Mouse (Mus musculus) R1 (cell line): ENCODE measurements at regions not wholly inside any gene's neighbourhood (a gene's known extent, or its start where the extent isn't known, plus 50 kb on each side); places are given as distances from the start of the nearest gene placed in this dataset.
"Not testable (repeated sequence)": the region's sequence is repeated elsewhere in the genome, so short reads cannot be mapped to it uniquely, and the experiment has no call there.

ENCODE experiments used
- DNase-seq: peaks from one replicate; pipeline ENCODE4 v3.0.0-alpha.2; 2018; ENCODE audit warnings: low read depth, low spot score

- not testable (repeated sequence) for DNase-seq
These were observed 116.8 kb downstream of the Rfpl4b start for GRCm38 (mm10) chr10:38704762-38705130.

DNA sequence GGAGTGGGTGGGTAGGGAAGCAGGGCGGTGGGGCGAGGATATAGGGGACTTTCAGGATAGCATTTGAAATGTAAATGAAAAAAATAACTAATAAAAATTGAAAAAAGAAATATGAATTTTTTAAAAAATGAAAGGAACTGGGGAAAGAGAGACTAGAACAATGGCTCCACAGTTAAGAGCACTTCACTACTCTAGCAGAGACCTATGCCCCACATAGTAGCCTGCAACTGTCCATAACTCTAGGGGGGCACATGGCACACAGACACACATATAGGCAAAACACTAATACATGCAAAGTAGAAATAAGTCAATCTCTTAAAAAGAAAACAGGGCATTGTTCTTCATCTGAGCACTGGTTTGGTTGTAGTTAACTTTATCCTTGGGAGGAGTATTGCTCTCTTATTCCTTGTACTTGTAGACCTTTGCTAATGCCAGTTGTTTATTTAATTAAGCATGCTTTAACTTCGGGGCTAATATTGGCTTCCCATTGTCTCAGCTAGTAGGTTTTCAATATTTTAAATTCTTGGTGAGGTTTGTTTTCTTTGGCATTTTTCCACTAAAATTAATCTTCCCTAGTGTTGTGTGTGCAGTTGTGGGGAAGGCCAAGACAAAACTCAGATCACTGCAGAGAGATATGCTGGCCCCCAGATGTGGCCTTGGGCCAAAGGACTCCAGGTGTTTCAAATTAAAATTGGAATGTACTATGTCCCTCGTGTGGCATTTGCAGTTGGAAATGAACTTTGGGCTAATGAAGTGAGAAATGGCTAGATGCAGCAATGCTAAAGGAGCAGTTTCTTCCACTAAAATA lies 117.4 kb downstream of the Rfpl4b start:
- no peak for DNase-seq

GRCm38 (mm10) chr10:38677453-38677852 lies 144.1 kb downstream of the Rfpl4b start:
- DNase-seq, result no peak

- no peak for DNase-seq
These were observed 153.0 kb downstream of the Rfpl4b start for GRCm38 (mm10) chr10:38668610-38669009.

DNA sequence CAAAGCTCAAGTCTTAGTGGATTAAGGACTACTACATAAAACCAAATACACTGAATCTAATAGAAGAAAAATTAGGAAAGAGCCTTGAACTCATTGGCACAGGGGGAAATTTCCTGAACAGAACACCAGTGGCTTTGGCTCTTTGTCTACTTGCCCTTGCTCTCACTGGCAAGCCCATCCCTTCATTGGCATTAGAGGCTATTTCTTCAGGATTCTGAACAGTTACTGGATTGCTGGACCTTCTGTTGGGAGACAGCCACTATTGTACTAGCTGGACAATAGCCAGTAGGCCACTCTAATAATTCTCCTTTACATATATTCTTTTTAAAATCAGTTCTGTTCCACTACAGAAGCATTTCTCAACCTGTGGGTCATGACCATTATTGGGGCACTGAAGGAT lies 153.7 kb downstream of the Rfpl4b start:
- no peak for DNase-seq

GRCm38 (mm10) chr10:38635695-38636094 lies 185.9 kb downstream of the Rfpl4b start:
- no peak for DNase-seq

DNA sequence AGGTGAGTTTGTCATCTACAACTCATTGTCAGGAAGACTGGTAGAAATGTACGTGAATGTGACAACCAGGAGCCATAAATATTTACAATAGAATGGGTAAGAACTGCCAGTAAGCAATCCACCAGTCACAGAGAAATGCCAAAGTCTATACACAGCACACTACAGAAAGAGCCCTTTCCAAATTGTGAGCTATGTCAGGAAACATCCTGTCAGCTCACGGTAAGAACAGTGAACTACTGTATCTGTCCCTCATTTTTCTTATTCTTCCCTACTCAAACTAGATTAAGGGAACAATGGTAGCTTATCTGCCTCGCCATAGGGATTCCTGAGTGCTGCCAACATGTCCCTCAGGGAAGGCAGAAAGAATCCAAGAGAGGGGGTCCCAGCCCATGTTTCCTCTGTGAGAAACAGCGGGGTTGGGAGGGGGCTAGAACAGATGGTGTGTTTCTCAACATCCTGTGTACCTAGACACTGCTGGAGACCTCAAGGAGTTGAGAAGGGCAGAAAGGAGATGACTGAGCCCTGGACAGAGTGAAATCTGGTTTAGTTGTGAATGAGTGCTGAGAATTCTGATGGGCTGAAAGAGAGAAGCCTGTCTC lies 191.6 kb downstream of the Rfpl4b start:
- peak; percentile 13 for DNase-seq

DNA sequence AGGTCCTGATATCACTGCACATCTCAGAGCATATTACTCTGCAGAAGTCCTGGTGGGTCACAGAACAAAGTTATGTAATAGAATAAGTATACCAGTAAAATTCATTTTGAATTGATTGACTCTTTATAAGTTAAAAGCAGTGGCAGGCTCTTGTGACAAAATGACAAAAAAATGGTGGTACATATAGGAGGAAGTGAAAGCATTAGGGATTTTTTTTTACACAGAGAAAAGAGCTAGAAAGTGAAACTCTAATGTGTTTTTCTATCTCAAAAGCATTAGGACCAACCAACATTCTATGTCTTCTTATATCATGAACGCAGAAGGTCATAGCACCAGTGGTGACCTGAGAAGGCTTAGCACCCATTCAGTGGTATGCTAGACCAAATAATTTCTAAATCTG lies 198.2 kb downstream of the Rfpl4b start:
- DNase-seq, result no peak

- DNase-seq, result peak; percentile 98
These were observed 211.7 kb downstream of the Rfpl4b start for GRCm38 (mm10) chr10:38609606-38610510.

DNA sequence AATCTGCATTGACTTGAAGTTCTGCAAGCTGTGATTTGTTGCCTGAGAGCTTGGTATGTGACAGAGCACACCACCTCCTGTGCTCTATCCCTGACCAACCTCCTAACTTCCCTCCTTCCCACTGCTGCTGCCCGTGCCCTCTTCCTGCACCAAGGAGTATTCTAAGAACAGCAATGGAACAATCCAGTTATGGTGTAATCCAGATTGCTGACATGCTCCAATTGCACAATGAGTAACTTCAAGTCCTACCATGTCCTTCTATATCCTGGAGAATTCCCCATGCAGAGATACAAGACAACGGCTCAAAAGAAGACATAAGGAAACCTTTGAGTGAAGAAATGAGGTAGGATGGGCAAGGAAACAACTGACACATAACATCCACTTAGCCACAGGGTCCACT lies 235.5 kb downstream of the Rfpl4b start:
- DNase-seq, result no peak

DNA sequence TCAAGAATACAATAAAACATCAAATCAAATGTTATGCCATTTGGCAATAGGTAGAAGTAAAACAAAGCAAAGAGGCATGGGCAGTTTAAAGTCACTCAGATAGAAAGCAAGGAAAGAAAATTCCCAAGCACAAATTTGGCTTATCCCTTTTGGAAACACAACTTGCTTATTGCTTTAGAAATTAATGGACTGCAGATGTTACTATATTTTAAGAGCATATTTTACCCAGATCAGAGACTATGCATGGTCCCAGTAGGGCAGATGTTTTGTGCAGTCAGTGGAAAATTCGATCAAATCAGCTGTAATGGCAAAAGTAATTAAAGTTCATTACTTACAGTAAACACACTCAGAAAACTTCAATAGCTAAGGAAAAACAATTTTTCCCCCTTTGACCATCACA lies 245.9 kb downstream of the Rfpl4b start:
- DNase-seq, result no peak

DNA sequence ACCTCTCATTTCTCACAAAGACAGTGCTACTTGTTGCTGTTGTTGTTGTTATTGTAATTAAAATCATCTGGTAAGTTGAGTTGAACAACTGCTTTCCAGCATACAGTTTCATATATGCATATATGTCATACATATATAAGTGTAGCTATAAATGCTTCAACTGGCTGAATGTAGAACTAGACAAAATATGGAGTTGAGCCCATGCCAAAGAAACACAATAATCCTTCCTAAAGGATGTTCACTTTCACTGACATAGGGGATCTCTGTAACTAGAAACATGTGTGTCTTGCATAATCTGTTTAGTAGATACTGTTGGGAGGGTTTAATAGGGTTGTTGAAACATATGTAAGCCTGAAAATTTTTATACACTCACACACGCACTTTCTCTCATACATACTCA lies 247.9 kb downstream of the Rfpl4b start:
- no peak for DNase-seq

DNA sequence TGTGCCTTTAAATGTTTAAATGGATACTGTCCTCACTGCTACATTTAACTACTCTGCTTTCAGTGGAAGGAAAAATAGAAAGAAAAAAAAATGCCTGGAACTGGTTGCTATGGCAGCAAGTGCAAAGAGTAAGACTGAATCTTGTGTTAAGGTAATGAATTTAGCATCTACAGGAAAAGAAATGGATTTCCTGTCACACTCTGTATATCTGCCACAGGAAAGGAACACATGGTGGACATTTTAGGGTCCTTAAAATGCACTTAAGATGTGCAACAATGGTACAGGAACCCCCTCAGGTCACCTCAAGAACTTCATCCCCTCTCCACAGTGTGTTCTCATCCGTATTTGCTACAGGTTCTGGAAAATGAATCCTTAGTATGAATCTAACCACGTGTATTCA lies 248.4 kb downstream of the Rfpl4b start:
- DNase-seq, result no peak

DNA sequence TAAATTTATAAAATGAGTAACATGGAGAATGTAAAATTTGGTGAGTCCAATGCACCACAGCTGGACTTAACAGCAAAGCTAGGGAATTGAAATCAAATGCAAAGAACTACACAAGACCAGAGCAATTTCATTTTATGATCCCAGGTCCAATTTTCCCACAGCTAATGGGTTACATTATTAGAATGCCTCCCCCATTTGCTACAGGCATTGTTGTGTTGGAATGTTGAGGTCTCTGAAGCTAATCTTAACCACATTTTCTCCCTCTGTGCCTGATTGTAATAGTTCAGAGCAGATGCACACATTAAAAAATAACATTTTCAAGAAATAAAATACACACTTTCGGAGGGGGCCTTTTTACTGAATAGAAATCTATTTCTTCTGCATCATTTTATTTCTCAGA lies 254.3 kb downstream of the Rfpl4b start:
- no peak for DNase-seq

- no peak for DNase-seq
These were observed 255.2 kb downstream of the Rfpl4b start for GRCm38 (mm10) chr10:38566361-38566760.

DNA sequence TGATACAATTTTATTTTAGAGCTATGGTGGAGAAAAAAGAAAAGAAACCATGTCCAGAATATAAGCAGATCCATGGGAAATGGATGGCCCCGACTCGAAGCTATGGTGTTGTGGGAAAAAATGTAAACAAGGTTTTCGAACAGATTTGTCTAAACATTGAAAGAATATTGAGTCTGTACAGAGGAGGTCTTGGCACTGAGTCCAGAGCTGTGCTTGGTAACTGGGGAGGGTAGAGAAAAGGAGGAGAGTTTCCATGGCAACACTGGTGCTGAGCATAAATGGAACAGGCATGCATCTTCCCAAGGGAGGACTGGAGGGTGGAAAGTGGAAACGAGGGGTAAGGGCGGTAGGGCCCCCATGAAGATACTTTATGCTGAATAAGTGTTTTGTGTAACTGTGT lies 266.5 kb downstream of the Rfpl4b start:
- DNase-seq, result peak; percentile 35

- peak; percentile 65 for DNase-seq
These were observed 267.6 kb downstream of the Rfpl4b start for GRCm38 (mm10) chr10:38553688-38554680.

- DNase-seq, result no peak
These were observed 268.3 kb downstream of the Rfpl4b start for GRCm38 (mm10) chr10:38553326-38553687.

DNA sequence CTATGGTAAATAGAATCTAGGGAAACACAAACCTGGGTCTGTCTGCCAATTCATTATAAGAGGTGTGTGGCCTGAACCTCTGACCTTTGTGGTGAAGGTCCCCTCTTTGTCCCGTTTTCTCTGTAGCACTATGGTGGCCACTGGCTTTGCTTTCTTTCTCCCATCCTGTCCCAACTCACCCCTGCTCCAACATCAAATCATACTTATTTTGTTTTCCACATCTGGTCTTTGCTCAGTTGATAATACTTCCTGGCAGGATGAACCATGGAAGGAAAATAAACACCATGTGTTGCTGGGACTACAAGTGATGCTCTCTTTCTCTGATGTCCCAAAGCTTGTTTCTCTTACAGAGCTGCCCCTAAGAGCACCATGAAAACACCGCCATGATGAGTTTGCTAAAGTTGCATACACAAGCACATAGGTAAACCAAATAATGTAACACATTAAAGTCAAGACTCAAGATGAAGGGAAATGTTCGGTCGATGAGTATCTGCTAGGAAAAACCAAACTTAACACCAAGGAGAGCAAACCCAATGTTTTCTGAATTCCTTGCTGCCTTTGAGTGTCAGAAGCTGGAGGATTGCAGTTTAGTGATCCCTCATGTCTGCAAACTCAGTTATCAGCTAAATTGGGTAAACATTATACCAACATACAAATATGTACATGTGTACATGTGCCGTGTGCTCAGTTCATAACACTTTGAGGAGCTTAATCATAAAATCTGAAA lies 269.1 kb downstream of the Rfpl4b start:
- DNase-seq, result no peak

GRCm38 (mm10) chr10:38540031-38540430 lies 281.5 kb downstream of the Rfpl4b start:
- no peak for DNase-seq

DNA sequence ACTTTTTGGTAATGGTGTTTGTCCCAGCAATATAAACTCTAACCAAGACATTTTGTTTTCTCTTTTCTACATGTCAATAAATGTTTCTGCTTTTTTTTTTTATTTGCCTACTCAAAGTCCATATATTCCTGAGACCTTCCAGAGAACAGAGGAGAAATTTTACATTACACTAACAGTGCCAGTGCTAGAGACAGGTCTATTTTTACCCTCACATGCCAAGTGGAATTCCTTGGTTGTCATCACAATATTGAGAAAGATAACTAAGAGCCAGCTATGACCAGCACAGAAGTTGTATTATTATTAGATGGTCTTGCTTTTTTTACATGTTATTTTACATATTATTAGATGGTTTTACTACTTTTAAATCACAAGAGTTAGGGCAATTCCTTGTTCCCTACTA lies 282.8 kb downstream of the Rfpl4b start:
- DNase-seq, result no peak
